Mouse (Mus musculus) liver, embryonic 12.5 days (tissue): Measurements from ENCODE around the gene Atp2b1. TPM values are rescaled to one million over a fixed set of nuclear protein-coding genes. Genes with fewer than 3 reads are reported as not detected.

Source experiments
- ATAC-seq: fragments of 200-750 bp; cut with Nextera tagmentation; 2 replicates; pipeline ENCODE4 v1.8.0; 2017; ENCODE audit warnings: moderate number of reproducible peaks, mild to moderate bottlenecking, moderate library complexity
- H3K27ac ChIP-seq: fragments of 300-500 bp; sonication (generic); 2 replicates; pipeline ENCODE4 v1.5.1; 2016; ENCODE audit warnings: mild to moderate bottlenecking
- H3K27me3 ChIP-seq: fragments of 300-500 bp; sonication (generic); replicated peaks from 2 replicates; pipeline ENCODE4 v1.6.1; 2016; ENCODE audit warnings: mild to moderate bottlenecking, moderate library complexity
- H3K36me3 ChIP-seq: fragments of 300-500 bp; sonication (generic); 2 replicates; pipeline ENCODE4 v1.6.1; 2016; ENCODE audit warnings: mild to moderate bottlenecking, moderate library complexity
- H3K4me1 ChIP-seq: fragments of 300-500 bp; sonication (generic); 2 replicates; pipeline ENCODE4 v1.6.1; 2016
- H3K4me2 ChIP-seq: fragments of 300-500 bp; sonication (generic); 2 replicates; pipeline ENCODE4 v1.6.1; 2016; ENCODE audit warnings: mild to moderate bottlenecking, moderate library complexity
- H3K4me3 ChIP-seq: fragments of 300-500 bp; sonication (generic); 2 replicates; pipeline ENCODE4 v1.5.1; 2016; ENCODE audit warnings: mild to moderate bottlenecking, moderate library complexity
- H3K9ac ChIP-seq: fragments of 300-500 bp; sonication (generic); 2 replicates; pipeline ENCODE4 v1.6.1; 2016; ENCODE audit warnings: mild to moderate bottlenecking, moderate library complexity
- H3K9me3 ChIP-seq: fragments of 300-500 bp; sonication (generic); replicated peaks from 2 replicates; pipeline ENCODE4 v1.6.1; 2016; ENCODE audit warnings: mild to moderate bottlenecking, moderate library complexity
- WGBS: fragments of 180-500 bp; shearing (Covaris S2); methylation state at CpG from one replicate; pipeline ENCODE4 v1.1.7; 2016; ENCODE audit not compliant: insufficient replicate concordance; 5-methylcytosine and 5-hydroxymethylcytosine counted together
- polyA plus RNA-seq: library from polyadenylated mRNA; unstranded; fragments of >200 nt; fragmentation: Nextera tagmentation; extraction: Ambion mirVana; gene quantifications from 2 replicates; pipeline ENCODE4 v1.2.1, GENCODE M21; 2016

The Atp2b1 gene
- polyA plus RNA-seq, 1 experiment from 2014 or later: 46.9 TPM

- Histone ChIP-seq H3K36me3 (no peaks in the 10 kb centered on the region), H3K9me3 (no peaks in the 10 kb centered on the region), H3K27me3 (peaks cover 7% of the 10 kb centered on the region; the same call in 1 of the 2 replicates), H3K27ac (no peak overlapping the region), H3K4me3 (no peak overlapping the region), H3K4me1 (no peaks in the 10 kb centered on the region), H3K4me2 (no peak overlapping the region), H3K9ac (no peak overlapping the region)
- WGBS: 78% methylated on average over 4 of the region's 4 CpGs
- no peak for ATAC-seq
Measured at GRCm38 (mm10) chr10:98891361-98891760, 22.8 kb upstream of the Atp2b1 start.

GRCm38 (mm10) chr10:98897507-98897906, 16.7 kb upstream of the Atp2b1 start:
- Histone ChIP-seq H3K36me3 (no peaks in the 10 kb centered on the region), H3K9ac (no peak overlapping the region), H3K4me3 (no peak overlapping the region), H3K27me3 (no peaks in the 10 kb centered on the region), H3K27ac (no peak overlapping the region), H3K4me2 (no peak overlapping the region), H3K9me3 (no peaks in the 10 kb centered on the region), H3K4me1 (peaks cover 11% of the 10 kb centered on the region)
- WGBS: 62% methylated on average over 8 of the region's 8 CpGs
- ATAC-seq: no peak

- 72% methylated on average over 4 of the region's 4 CpGs for WGBS
- Histone ChIP-seq H3K9me3 (no peaks in the 10 kb centered on the region), H3K27ac (no peak overlapping the region), H3K4me3 (no peak overlapping the region), H3K27me3 (no peaks in the 10 kb centered on the region), H3K4me2 (no peak overlapping the region), H3K4me1 (peaks cover 11% of the 10 kb centered on the region), H3K9ac (no peak overlapping the region), H3K36me3 (no peaks in the 10 kb centered on the region)
- no peak for ATAC-seq
Measured at GRCm38 (mm10) chr10:98897913-98898748, 16.1 kb upstream of the Atp2b1 start.

GRCm38 (mm10) chr10:98901533-98901932, 12.7 kb upstream of the Atp2b1 start:
- Histone ChIP-seq H3K27ac (no peak overlapping the region; the same call in 1 of the 2 replicates), H3K4me2 (no peak overlapping the region), H3K9me3 (no peaks in the 10 kb centered on the region), H3K4me3 (no peak overlapping the region), H3K4me1 (peaks cover 33% of the 10 kb centered on the region), H3K9ac (no peak overlapping the region), H3K36me3 (no peaks in the 10 kb centered on the region), H3K27me3 (no peaks in the 10 kb centered on the region)
- WGBS: 46% methylated on average over 5 of the region's 5 CpGs
- ATAC-seq: no peak

DNA sequence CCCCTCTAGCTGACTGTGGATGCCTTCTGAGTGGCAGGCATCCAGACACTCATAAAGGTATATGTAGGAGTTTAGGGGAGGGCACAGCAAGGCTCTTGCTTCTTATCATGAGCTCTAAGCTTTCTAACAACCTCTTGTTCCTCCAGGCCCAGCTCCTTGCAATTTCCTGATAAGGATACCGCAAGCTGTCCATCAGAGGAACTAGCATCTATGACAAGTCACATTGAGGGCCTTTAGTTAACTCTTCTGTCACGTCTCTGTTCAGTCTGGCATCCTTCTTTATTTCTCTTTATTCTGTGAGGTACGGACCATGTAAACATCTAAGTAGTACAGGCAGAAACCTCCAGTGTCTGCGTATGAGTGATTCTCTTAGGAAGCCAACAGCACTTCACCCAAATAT, 8.2 kb upstream of the Atp2b1 start:
- Histone ChIP-seq H3K36me3 (no peaks in the 10 kb centered on the region), H3K4me3 (no peak overlapping the region), H3K9me3 (no peaks in the 10 kb centered on the region), H3K9ac (peak overlapping the region; percentile 54), H3K27ac (peak overlapping the region; percentile 93), H3K27me3 (no peaks in the 10 kb centered on the region), H3K4me1 (peaks cover 44% of the 10 kb centered on the region), H3K4me2 (peak overlapping the region; percentile 61)
- 22% methylated on average over 4 of the region's 4 CpGs for WGBS
- ATAC-seq: peak; percentile 99

GRCm38 (mm10) chr10:98906941-98907549, 7.2 kb upstream of the Atp2b1 start:
- H3K9ac ChIP-seq: no peak overlapping the region; the same call in 1 of the 2 replicates
- 35% methylated on average over 5 of the region's 5 CpGs for WGBS
- no peak overlapping the region for H3K4me2 ChIP-seq
- peaks cover 38% of the 10 kb centered on the region for H3K4me1 ChIP-seq
- peak overlapping the region; percentile 93 for H3K27ac ChIP-seq
- no peaks in the 10 kb centered on the region for H3K36me3 ChIP-seq
- H3K27me3 ChIP-seq: no peaks in the 10 kb centered on the region
- peak; percentile 33 for ATAC-seq
- no peak overlapping the region for H3K4me3 ChIP-seq
- H3K9me3 ChIP-seq: no peaks in the 10 kb centered on the region

DNA sequence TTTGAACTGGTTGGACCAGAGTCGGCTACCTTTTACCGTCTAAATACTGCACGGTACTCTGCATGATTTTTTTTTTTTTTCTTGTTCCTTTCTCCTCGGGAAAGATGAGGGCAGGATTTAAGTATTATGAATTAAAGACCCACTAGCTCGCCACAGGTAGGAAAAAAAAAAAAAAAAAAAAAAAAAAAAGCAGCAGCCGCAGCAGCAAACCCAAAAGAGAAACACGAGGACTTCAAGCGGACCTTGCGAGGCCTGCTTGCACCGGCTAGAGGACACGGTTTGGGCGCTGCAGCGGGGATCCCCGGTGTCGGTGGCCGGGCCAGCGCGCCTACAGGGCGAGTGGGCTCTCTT, 621 bp upstream of the Atp2b1 start:
- H3K36me3 ChIP-seq: no peaks in the 10 kb centered on the region
- WGBS: under 1% methylated on average over 19 of the region's 19 CpGs
- peak overlapping the region; percentile 99 for H3K4me3 ChIP-seq
- ATAC-seq: no peak
- peak overlapping the region; percentile 96 for H3K4me2 ChIP-seq
- peaks cover 19% of the 10 kb centered on the region for H3K4me1 ChIP-seq
- no peaks in the 10 kb centered on the region for H3K27me3 ChIP-seq
- H3K9ac ChIP-seq: peak overlapping the region; percentile 98
- H3K9me3 ChIP-seq: no peaks in the 10 kb centered on the region
- peak overlapping the region; percentile 99 for H3K27ac ChIP-seq

- Histone ChIP-seq H3K36me3 (no peaks in the 10 kb centered on the region), H3K27me3 (no peaks in the 10 kb centered on the region), H3K27ac (peak overlapping the region; percentile 99), H3K9me3 (no peaks in the 10 kb centered on the region), H3K4me2 (peak overlapping the region; percentile 96), H3K4me1 (peaks cover 28% of the 10 kb centered on the region), H3K9ac (peak overlapping the region; percentile 98), H3K4me3 (peak overlapping the region; percentile 99)
- peak; percentile 85 for ATAC-seq
- WGBS: under 1% methylated on average over 46 of the region's 62 CpGs
Measured at GRCm38 (mm10) chr10:98914810-98915241, 620 bp downstream of the Atp2b1 start.

- ATAC-seq: peak; percentile 5
- H3K27ac ChIP-seq: peak overlapping the region; percentile 99
- peaks cover 32% of the 10 kb centered on the region for H3K4me1 ChIP-seq
- H3K9ac ChIP-seq: peak overlapping the region; percentile 98
- peak overlapping the region; percentile 96 for H3K4me2 ChIP-seq
- WGBS: under 1% methylated on average over 47 of the region's 54 CpGs
- H3K9me3 ChIP-seq: no peaks in the 10 kb centered on the region
- H3K36me3 ChIP-seq: no peaks in the 10 kb centered on the region
- H3K4me3 ChIP-seq: peak overlapping the region; percentile 99
- H3K27me3 ChIP-seq: no peaks in the 10 kb centered on the region
Measured at GRCm38 (mm10) chr10:98915398-98915931, 1.3 kb downstream of the Atp2b1 start.

- no peak overlapping the region for H3K27ac ChIP-seq
- H3K4me3 ChIP-seq: peak overlapping the region; percentile 99
- H3K27me3 ChIP-seq: no peaks in the 10 kb centered on the region
- no peak for ATAC-seq
- 14% methylated on average over 22 of the region's 22 CpGs for WGBS
- H3K4me2 ChIP-seq: peak overlapping the region; percentile 96
- no peaks in the 10 kb centered on the region for H3K36me3 ChIP-seq
- peaks cover 32% of the 10 kb centered on the region for H3K4me1 ChIP-seq
- H3K9ac ChIP-seq: peak overlapping the region; percentile 98
- H3K9me3 ChIP-seq: no peaks in the 10 kb centered on the region
Measured at GRCm38 (mm10) chr10:98916011-98916780, 2.0 kb downstream of the Atp2b1 start.

GRCm38 (mm10) chr10:98916781-98917340, 2.7 kb downstream of the Atp2b1 start:
- Histone ChIP-seq H3K27ac (no peak overlapping the region), H3K4me1 (peaks cover 35% of the 10 kb centered on the region), H3K4me2 (peak overlapping the region; percentile 96), H3K9me3 (no peaks in the 10 kb centered on the region), H3K36me3 (no peaks in the 10 kb centered on the region), H3K9ac (peak overlapping the region; percentile 98), H3K27me3 (no peaks in the 10 kb centered on the region), H3K4me3 (peak overlapping the region; percentile 99)
- WGBS: 62% methylated on average over 10 of the region's 10 CpGs
- no peak for ATAC-seq
